Mouse (Mus musculus) E14TG2a.4 (cell line): Measurements from ENCODE around the gene Tmem175.

Experiments used
- CTCF ChIP-seq: conservative IDR thresholded peaks from 2 replicates; pipeline ENCODE4 v1.5.1; 2014; ENCODE audit warnings: low read length
- NANOG ChIP-seq: IDR thresholded peaks from 2 replicates; pipeline ENCODE4 v1.6.1; 2014; ENCODE audit warnings: borderline replicate concordance, low read length, mixed read lengths
- POU5F1 ChIP-seq: IDR thresholded peaks from 2 replicates; pipeline ENCODE4 v1.6.1; 2014; ENCODE audit warnings: low read length, borderline replicate concordance

DNA sequence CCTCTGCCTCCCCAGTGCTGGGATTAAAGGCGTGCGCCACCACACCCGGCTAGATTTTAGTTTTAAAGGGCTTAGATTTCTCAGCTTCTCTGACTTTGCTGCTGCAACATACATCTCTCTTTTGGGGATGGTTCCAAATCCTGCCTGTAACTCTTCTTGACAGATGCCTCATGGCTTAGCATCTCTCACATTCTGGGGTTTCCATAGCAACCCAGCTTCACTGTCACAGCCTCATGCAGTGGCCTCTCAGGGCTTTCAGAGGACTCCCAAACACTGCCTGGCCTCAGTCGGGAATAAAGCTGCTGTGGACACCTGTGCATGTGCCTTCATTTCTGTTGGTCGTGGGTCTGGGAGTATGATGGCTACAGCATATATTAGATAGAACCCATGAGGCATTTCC, 59.5 kb downstream of the Tmem175 start:
- no peak for TF ChIP-seq POU5F1
- TF ChIP-seq CTCF, result no peak
- TF ChIP-seq NANOG, result no peak
